Mouse (Mus musculus) layer of hippocampus, adult 18-20 months (tissue): Measurements from ENCODE around the gene Fam135a. TPM values are rescaled to one million over a fixed set of nuclear protein-coding genes. Genes with fewer than 3 reads are reported as not detected.

Source experiments
- DNase-seq, 2 experiments: peaks; one replicate each; pipeline ENCODE4 v3.0.0; 2022; ENCODE audit warnings: low spot score in 2 of 2
- total RNA-seq, 2 experiments: library from RNA; stranded (reverse); gene quantifications; 2 replicates each; pipeline ENCODE4 v1.2.3; 2021

Gene Fam135a
- total RNA-seq, 2 experiments from 2014 or later = 23.5 to 23.8 TPM

- DNase-seq = no peak
Measured at GRCm38 (mm10) chr1:23968027-23968725, 132.0 kb downstream of the Fam135a start.

GRCm38 (mm10) chr1:23966226-23966625 is 133.9 kb downstream of the Fam135a start:
- DNase-seq = no peak

Other genes starting within 250 kb of the Fam135a start
- 100 to 1,000 TPM; 129 to 140 TPM for gene Smap1, start 178.0 kb downstream of the Fam135a start, total RNA-seq
- 10 to 100 TPM; 50.7 to 54.3 TPM for gene Sdhaf4, start 94.7 kb downstream of the Fam135a start, total RNA-seq
- under 1 TPM; 0.25 to 0.30 TPM for gene Col9a1, start 77.3 kb upstream of the Fam135a start, total RNA-seq